ENCODE assay signal across 9 mouse cellular contexts in genomic region chr2:172731408-172731807, GRCm38 (mm10).
DNase-seq lines count a peak whose midpoint lies in the region; ATAC-seq and TF ChIP-seq lines count a peak whose summit lies in the region.
"Had no signal": no experiment of that assay in that cellular context is flagged by ENCODE, and none has a peak within 500 bp of the region (broad histone marks: within the 10 kb centered on the region; RNA-seq: fewer than 3 reads in every experiment).

No protein-coding gene starts in this region.

- no peaks in the 10 kb centered on the region for H3K9me3 ChIP-seq in heart, embryonic 16.5 days (replicated peaks; ENCODE audit: control insufficient read depth, low read length)
- H3K9me3 ChIP-seq in embryonic facial prominence, embryonic 10.5 days: no peaks in the 10 kb centered on the region
- no peaks in the 10 kb centered on the region for H3K9me3 ChIP-seq in intestine, embryonic 16.5 days (ENCODE audit: control insufficient read depth, low read length)

- no peaks in the 10 kb centered on the region for H3K36me3 ChIP-seq in heart, embryonic 16.5 days (ENCODE audit: control insufficient read depth, insufficient read depth)
- H3K36me3 ChIP-seq in embryonic facial prominence, embryonic 10.5 days (replicated peaks): no peaks in the 10 kb centered on the region
- no peaks in the 10 kb centered on the region for H3K36me3 ChIP-seq in intestine, embryonic 16.5 days (ENCODE audit: control insufficient read depth, insufficient read depth, low read length)
- H3K36me3 ChIP-seq in myocyte (ENCODE audit: control insufficient read depth, insufficient read depth): no peaks in the 10 kb centered on the region

- no peaks in the 10 kb centered on the region for H3K79me2 ChIP-seq in myocyte (ENCODE audit: control insufficient read depth, insufficient read depth)

- H3K27ac ChIP-seq in heart, embryonic 16.5 days (ENCODE audit: low read length): no peak overlapping the region
- H3K27ac ChIP-seq in embryonic facial prominence, embryonic 10.5 days (replicated peaks): no peak overlapping the region
- H3K27ac ChIP-seq in intestine, embryonic 16.5 days (ENCODE audit: low read length): no peak overlapping the region

- no peak for TF ChIP-seq POLR2A in myocyte (IDR thresholded peaks at IDR 0.05; ENCODE audit: insufficient read length, low read depth)

- H3ac ChIP-seq in myocyte (ENCODE audit: control insufficient read depth, insufficient read length): no peak overlapping the region

- H3K4me1 ChIP-seq in heart, embryonic 16.5 days (ENCODE audit: control insufficient read depth, insufficient read depth, low read length): peaks cover 9% of the 10 kb centered on the region; the same call in 1 of the 2 replicates
- peaks cover 78% of the 10 kb centered on the region for H3K4me1 ChIP-seq in embryonic facial prominence, embryonic 10.5 days
- H3K4me1 ChIP-seq in intestine, embryonic 16.5 days (ENCODE audit: control insufficient read depth, insufficient read depth, low read length): peaks cover 14% of the 10 kb centered on the region

- H3K4me2 ChIP-seq in heart, embryonic 16.5 days (ENCODE audit: low read depth, low read length): peak overlapping the region; percentile 29; the same call in 1 of the 2 replicates
- peak overlapping the region; percentile 30; the same call in 1 of the 2 replicates for H3K4me2 ChIP-seq in intestine, embryonic 16.5 days (ENCODE audit: low read depth, low read length)
- H3K4me2 ChIP-seq in myocyte (ENCODE audit: low read depth): peak overlapping the region; percentile 12

- ATAC-seq in heart, embryonic 16.5 days (replicated peaks; ENCODE audit: extremely low read depth, insufficient read depth, low FRiP score): no peak
- peak; percentile 80 for ATAC-seq in intestine, embryonic 16.5 days

- H3K27me3 ChIP-seq in heart, embryonic 16.5 days (ENCODE audit: control insufficient read depth, insufficient read depth, low read length): peaks cover 87% of the 10 kb centered on the region
- peaks cover 96% of the 10 kb centered on the region for H3K27me3 ChIP-seq in embryonic facial prominence, embryonic 10.5 days (replicated peaks; ENCODE audit: low read depth, poor library complexity, severe bottlenecking)
- peaks cover 74% of the 10 kb centered on the region for H3K27me3 ChIP-seq in intestine, embryonic 16.5 days (replicated peaks; ENCODE audit: control insufficient read depth, insufficient read depth, low read length)
- no peaks in the 10 kb centered on the region for H3K27me3 ChIP-seq in myocyte (ENCODE audit: control insufficient read depth, insufficient read depth, insufficient read length)

- H3K4me3 ChIP-seq in heart, embryonic 16.5 days (ENCODE audit: low read length): peak overlapping the region; percentile 23
- H3K4me3 ChIP-seq in embryonic facial prominence, embryonic 10.5 days: peak overlapping the region; percentile 43
- H3K4me3 ChIP-seq in intestine, embryonic 16.5 days (ENCODE audit: low read length): peak overlapping the region; percentile 14; the same call in 1 of the 2 replicates
- no peak overlapping the region for H3K4me3 ChIP-seq in myocyte

- 2% methylated on average over 18 of the region's 18 CpGs for WGBS in heart, embryonic 16.5 days
- under 1% methylated on average over 18 of the region's 18 CpGs for WGBS in embryonic facial prominence, embryonic 10.5 days
- 2% methylated on average over 18 of the region's 18 CpGs for WGBS in intestine, embryonic 16.5 days

- no peak for DNase-seq in heart, adult 8-10 months (ENCODE audit: low spot score)
- DNase-seq in embryonic facial prominence, embryonic 10.5 days (ENCODE audit: low spot score): peak; percentile 62
- no peak for DNase-seq in urinary bladder, postnatal 4 days (ENCODE audit: low spot score in 2 of 2)
- no peak for DNase-seq in spleen, postnatal 10 days (ENCODE audit: low spot score in 2 of 2)
- no peak for DNase-seq in thymus, postnatal 36 days
- DNase-seq: cerebellum, adult 11-12 months had no signal

- no peak overlapping the region for H3K9ac ChIP-seq in heart, embryonic 16.5 days (ENCODE audit: low read length)
- no peak overlapping the region for H3K9ac ChIP-seq in intestine, embryonic 16.5 days (ENCODE audit: low read depth, low read length)

TF ChIP-seq in myocyte, 11 proteins besides CTCF, POLR2A, EP300 and RAD21:
- TF ChIP-seq USF1 (IDR thresholded peaks at IDR 0.05; ENCODE audit: low read depth): no peak
- no peak for TF ChIP-seq TCF3 (IDR thresholded peaks at IDR 0.05; ENCODE audit: insufficient read length, low read depth)
- no peak for TF ChIP-seq MAX (IDR thresholded peaks at IDR 0.05; ENCODE audit: low read depth)
- no peak for TF ChIP-seq MYOD1 (IDR thresholded peaks at IDR 0.05; ENCODE audit: control insufficient read depth in 1 of 3, insufficient read length in 2 of 3, low read depth in 2 of 3)
- no peak for TF ChIP-seq SRF (IDR thresholded peaks at IDR 0.05; ENCODE audit: control insufficient read depth, insufficient read length, low read depth)
- no peak for TF ChIP-seq TCF12 (IDR thresholded peaks at IDR 0.05; ENCODE audit: insufficient read depth, poor library complexity, severe bottlenecking)
- no peak for TF ChIP-seq E2F4 (IDR thresholded peaks at IDR 0.05; ENCODE audit: insufficient read depth)
- no peak for TF ChIP-seq MYOG (IDR thresholded peaks at IDR 0.05; ENCODE audit: control insufficient read depth in 1 of 3, insufficient read depth in 1 of 3, insufficient read length in 2 of 3, low read depth in 2 of 3)
- TF ChIP-seq POLR2AphosphoS2 (IDR thresholded peaks at IDR 0.05; ENCODE audit: insufficient read length, low read depth): no peak
- TF ChIP-seq CEBPB (IDR thresholded peaks at IDR 0.05; ENCODE audit: insufficient read depth, poor library complexity, severe bottlenecking): no peak
- TF ChIP-seq REST (IDR thresholded peaks at IDR 0.05; ENCODE audit: insufficient read depth, insufficient read length): no peak
